Comparison of ENCODE assay signal across 10 mouse cellular contexts in genomic region chrX:23694588-23694987, GRCm38 (mm10). TPM values are rescaled to one million over a fixed set of nuclear protein-coding genes. Genes with fewer than 3 reads are reported as not detected.
DNase-seq lines count a peak whose midpoint lies in the region; ATAC-seq and TF ChIP-seq lines count a peak whose summit lies in the region.
"Had no signal": no experiment of that assay in that cellular context is flagged by ENCODE, and none has a peak within 500 bp of the region (broad histone marks: within the 10 kb centered on the region; RNA-seq: fewer than 3 reads in every experiment).

No protein-coding gene starts in this region.

- no peaks in the 10 kb centered on the region for H3K27me3 ChIP-seq in heart, embryonic 14.5 days (ENCODE audit: control insufficient read depth, insufficient read depth, low read length)
- no peaks in the 10 kb centered on the region for H3K27me3 ChIP-seq in embryonic facial prominence, embryonic 13.5 days
- H3K27me3 ChIP-seq in liver, embryonic 14.5 days (ENCODE audit: control insufficient read depth, insufficient read depth, low read length): no peaks in the 10 kb centered on the region
- H3K27me3 ChIP-seq: limb, embryonic 15.5 days had no signal

- H3K9ac ChIP-seq in heart, embryonic 14.5 days (ENCODE audit: low read length): no peak overlapping the region
- no peak overlapping the region for H3K9ac ChIP-seq in embryonic facial prominence, embryonic 13.5 days
- peak overlapping the region; percentile 87 for H3K9ac ChIP-seq in liver, embryonic 14.5 days (replicated peaks)
- H3K9ac ChIP-seq: limb, embryonic 15.5 days had no signal

- no peaks in the 10 kb centered on the region for H3K4me1 ChIP-seq in heart, embryonic 14.5 days (ENCODE audit: control insufficient read depth in 2 of 2, insufficient read depth in 2 of 2, low read length in 2 of 2)
- H3K4me1 ChIP-seq in embryonic facial prominence, embryonic 13.5 days: peaks cover 2% of the 10 kb centered on the region; the same call in 1 of the 2 replicates
- no peaks in the 10 kb centered on the region; a peak in 1 of 4 replicates for H3K4me1 ChIP-seq in liver, embryonic 14.5 days (replicated peaks; ENCODE audit: control insufficient read depth in 2 of 2, insufficient read depth in 2 of 2, low read length in 1 of 2)
- H3K4me1 ChIP-seq: limb, embryonic 15.5 days had no signal

- WGBS in heart, embryonic 14.5 days: 51% methylated on average over 3 of the region's 3 CpGs
- WGBS in embryonic facial prominence, embryonic 13.5 days: 70% methylated on average over 3 of the region's 3 CpGs
- WGBS in liver, embryonic 14.5 days (ENCODE audit: insufficient replicate concordance): 32% methylated on average over 3 of the region's 3 CpGs

- intact Hi-C loops in heart, postnatal 10 days (cut with DNase I): no loop called here

- no peak for DNase-seq in heart, postnatal 10 days
- peak; percentile 43 for DNase-seq in 416B (ENCODE audit: low read depth)
- DNase-seq in liver, embryonic 14.5 days (ENCODE audit: low read depth in 3 of 3, low spot score in 3 of 3): no peak
- no peak for DNase-seq in testis, postnatal 14 days (ENCODE audit: low spot score)
- no peak for DNase-seq in urinary bladder, postnatal 14 days (ENCODE audit: low spot score)
- no peak for DNase-seq in kidney, adult 18-20 months
- DNase-seq: kidney, adult 2 months had no signal

- no peaks in the 10 kb centered on the region for H3K36me3 ChIP-seq in heart, embryonic 14.5 days (ENCODE audit: control insufficient read depth, insufficient read depth, low read length)
- H3K36me3 ChIP-seq in embryonic facial prominence, embryonic 13.5 days: no peaks in the 10 kb centered on the region
- no peaks in the 10 kb centered on the region for H3K36me3 ChIP-seq in liver, embryonic 14.5 days (replicated peaks; ENCODE audit: control insufficient read depth, insufficient read depth, low read depth)
- H3K36me3 ChIP-seq: limb, embryonic 15.5 days had no signal

- no peak for TF ChIP-seq CTCF in liver, embryonic 14.5 days (IDR thresholded peaks at IDR 0.05; ENCODE audit: low read depth)

- TF ChIP-seq EP300 in liver, embryonic 14.5 days (IDR thresholded peaks at IDR 0.05; ENCODE audit: low read depth): no peak

- peak overlapping the region in 1 of 2 experiments; percentile 66; a peak in 2 of 4 replicates for H3K4me3 ChIP-seq in heart, embryonic 14.5 days (ENCODE audit: control insufficient read depth in 1 of 2, insufficient read depth in 1 of 2, low read depth in 1 of 2, low read length in 2 of 2)
- peak overlapping the region; percentile 60; the same call in 1 of the 2 replicates for H3K4me3 ChIP-seq in embryonic facial prominence, embryonic 13.5 days
- H3K4me3 ChIP-seq in liver, embryonic 14.5 days (ENCODE audit: insufficient read depth in 1 of 2, low read depth in 2 of 2, low read length in 2 of 2): peak overlapping the region; percentile 78 to 94; a peak in 3 of 4 replicates

- H3K9me3 ChIP-seq in heart, embryonic 14.5 days (ENCODE audit: control insufficient read depth, low read length): no peaks in the 10 kb centered on the region
- no peaks in the 10 kb centered on the region for H3K9me3 ChIP-seq in embryonic facial prominence, embryonic 13.5 days
- H3K9me3 ChIP-seq in liver, embryonic 14.5 days (ENCODE audit: control insufficient read depth, low read length): no peaks in the 10 kb centered on the region
- H3K9me3 ChIP-seq: limb, embryonic 15.5 days had no signal

- no peak overlapping the region for H3K27ac ChIP-seq in heart, embryonic 14.5 days (replicated peaks in 1 of 2; ENCODE audit: control insufficient read depth in 1 of 2, insufficient read depth in 1 of 2, low read depth in 2 of 2, low read length in 2 of 2)
- no peak overlapping the region for H3K27ac ChIP-seq in embryonic facial prominence, embryonic 13.5 days
- H3K27ac ChIP-seq in liver, embryonic 14.5 days: no peak overlapping the region
- H3K27ac ChIP-seq: limb, embryonic 15.5 days had no signal

- no peak for ATAC-seq in heart, embryonic 14.5 days (ENCODE audit: insufficient number of reproducible peaks, insufficient read depth, low FRiP score, low read depth)
- no peak for ATAC-seq in embryonic facial prominence, embryonic 13.5 days (ENCODE audit: insufficient number of reproducible peaks, insufficient read depth, low FRiP score, low TSS enrichment, low read depth)
- no peak for ATAC-seq in liver, embryonic 14.5 days (ENCODE audit: insufficient read depth)

- H3K4me2 ChIP-seq in heart, embryonic 14.5 days (ENCODE audit: low read length): peak overlapping the region; percentile 64
- H3K4me2 ChIP-seq in embryonic facial prominence, embryonic 13.5 days: peak overlapping the region; percentile 58
- H3K4me2 ChIP-seq in liver, embryonic 14.5 days (ENCODE audit: low read depth): peak overlapping the region; percentile 62

RNA-seq across cellular contexts. Expression of gene Wdr44, which starts 1.7 kb away (rescaled TPM):
- 9.6 and 11.8 TPM in 2 replicates for polyA plus RNA-seq in heart, embryonic 14.5 days (2014; fragmentation: Nextera tagmentation; extraction: Ambion mirVana)
- 10 to 100 TPM; 11.6 to 11.9 TPM for total RNA-seq in heart, postnatal 10 days (2021)
- polyA plus RNA-seq in embryonic facial prominence, embryonic 13.5 days (2015; fragmentation: Nextera tagmentation; extraction: Ambion mirVana): 9.4 and 9.7 TPM in 2 replicates
- polyA plus RNA-seq in liver, embryonic 14.5 days (2012; rRNA removed): 1.1 and 2.2 TPM in 2 replicates
- polyA plus RNA-seq in liver, embryonic 14.5 days (2014; fragmentation: Nextera tagmentation; extraction: Ambion mirVana): 4.5 and 5.5 TPM in 2 replicates
